Mouse (Mus musculus) liver, embryonic 14.5 days (tissue): ENCODE data around the gene Farp1.

Source experiments
- CTCF ChIP-seq: IDR thresholded peaks from 2 replicates; pipeline ENCODE4 v1.5.1; 2016; ENCODE audit warnings: antibody characterized with exemption, low read depth, control low read depth
- EP300 ChIP-seq: IDR thresholded peaks from 2 replicates; pipeline ENCODE4 v1.6.1; 2016; ENCODE audit warnings: antibody characterized with exemption, low read depth

DNA sequence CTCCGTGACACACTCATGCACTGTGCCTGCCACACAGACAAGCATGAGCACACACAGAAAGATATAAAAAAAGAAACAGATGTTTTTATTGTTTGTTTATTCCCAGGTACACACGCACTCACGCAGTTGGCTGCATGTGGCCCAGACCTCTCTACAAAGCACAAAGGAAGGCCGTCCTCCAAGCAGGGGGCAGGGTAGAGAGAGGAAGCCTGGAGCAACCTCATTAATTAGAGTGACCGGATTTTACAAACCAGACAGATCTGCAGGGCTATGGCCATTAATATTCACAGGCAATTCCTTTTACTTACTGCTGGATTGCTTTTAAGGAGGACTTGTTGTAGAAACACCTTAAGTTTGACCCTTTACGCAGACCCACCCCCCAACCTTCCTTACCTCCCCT, 142.9 kb downstream of the Farp1 start:
- TF ChIP-seq EP300 (no peak), CTCF (no peak)
